In genomic region chr6:8658431-8658830, GRCm38 (mm10) we compare ENCODE assay signal across 24 mouse cellular contexts.
A peak's percentile ranks its signal among the peaks of the same experiment; 100 is the strongest.
DNase-seq lines count a peak whose midpoint lies in the region; ATAC-seq and TF ChIP-seq lines count a peak whose summit lies in the region.
"Had no signal": no experiment of that assay in that cellular context is flagged by ENCODE, and none has a peak within 500 bp of the region (broad histone marks: within the 10 kb centered on the region; RNA-seq: fewer than 3 reads in every experiment).

No protein-coding gene starts in this region.

- H3K4me3 ChIP-seq in cerebellum, adult 2 months (replicated peaks; ENCODE audit: insufficient read depth, low read depth, low read length), result no peak overlapping the region
- H3K4me3 ChIP-seq in heart, embryonic 11.5 days (ENCODE audit: low read depth, low read length), result no peak overlapping the region
- H3K4me3 ChIP-seq in intestine, embryonic 16.5 days (ENCODE audit: low read length), result no peak overlapping the region
- no peak overlapping the region for H3K4me3 ChIP-seq in intestine, postnatal 0 days (ENCODE audit: low read depth, low read length)
- H3K4me3 ChIP-seq in kidney, postnatal 0 days (replicated peaks; ENCODE audit: low read depth, low read length), result no peak overlapping the region
- H3K4me3 ChIP-seq: embryonic facial prominence, embryonic 12.5 days; embryonic facial prominence, embryonic 15.5 days; forebrain, embryonic 12.5 days; forebrain, embryonic 15.5 days; heart, adult 2 months; heart, embryonic 15.5 days; hindbrain, embryonic 12.5 days; hindbrain, embryonic 15.5 days; intestine, embryonic 15.5 days had no signal

- no peaks in the 10 kb centered on the region for H3K27me3 ChIP-seq in cerebellum, adult 2 months (ENCODE audit: control insufficient read depth, insufficient read depth, low read length)
- no peaks in the 10 kb centered on the region for H3K27me3 ChIP-seq in heart, embryonic 11.5 days (ENCODE audit: control insufficient read depth, insufficient read depth, low read length)
- no peaks in the 10 kb centered on the region for H3K27me3 ChIP-seq in intestine, embryonic 16.5 days (replicated peaks; ENCODE audit: control insufficient read depth, insufficient read depth, low read length)
- H3K27me3 ChIP-seq in intestine, postnatal 0 days (replicated peaks; ENCODE audit: control insufficient read depth, insufficient read depth, low read length), result no peaks in the 10 kb centered on the region
- H3K27me3 ChIP-seq in kidney, postnatal 0 days (ENCODE audit: insufficient read depth, low read length), result no peaks in the 10 kb centered on the region
- H3K27me3 ChIP-seq: embryonic facial prominence, embryonic 12.5 days; embryonic facial prominence, embryonic 15.5 days; forebrain, embryonic 12.5 days; forebrain, embryonic 15.5 days; heart, embryonic 15.5 days; hindbrain, embryonic 12.5 days; hindbrain, embryonic 15.5 days; intestine, embryonic 15.5 days had no signal

- no peak for TF ChIP-seq CTCF in cerebellum, adult 2 months (IDR thresholded peaks at IDR 0.05; ENCODE audit: borderline replicate concordance, insufficient read depth, low read depth, low read length)
- no peak for TF ChIP-seq CTCF in intestine, postnatal 0 days (IDR thresholded peaks at IDR 0.05; ENCODE audit: low read depth)
- TF ChIP-seq CTCF in kidney, postnatal 0 days (IDR thresholded peaks at IDR 0.05; ENCODE audit: low read depth), result no peak

- peak overlapping the region; percentile 44 for H3K27ac ChIP-seq in cerebellum, adult 2 months (ENCODE audit: insufficient read depth, low read length)
- no peak overlapping the region for H3K27ac ChIP-seq in heart, embryonic 11.5 days (ENCODE audit: low read depth, low read length)
- no peak overlapping the region for H3K27ac ChIP-seq in intestine, embryonic 16.5 days (ENCODE audit: low read length)
- no peak overlapping the region for H3K27ac ChIP-seq in intestine, postnatal 0 days (ENCODE audit: low read depth, low read length)
- no peak overlapping the region for H3K27ac ChIP-seq in kidney, postnatal 0 days
- H3K27ac ChIP-seq: embryonic facial prominence, embryonic 12.5 days; embryonic facial prominence, embryonic 15.5 days; forebrain, embryonic 12.5 days; forebrain, embryonic 15.5 days; heart, adult 2 months; heart, embryonic 15.5 days; intestine, embryonic 15.5 days had no signal

- no peaks in the 10 kb centered on the region for H3K9me3 ChIP-seq in heart, embryonic 11.5 days (replicated peaks; ENCODE audit: control insufficient read depth, low read length)
- no peaks in the 10 kb centered on the region for H3K9me3 ChIP-seq in intestine, embryonic 16.5 days (ENCODE audit: control insufficient read depth, low read length)
- no peaks in the 10 kb centered on the region for H3K9me3 ChIP-seq in intestine, postnatal 0 days (ENCODE audit: control insufficient read depth)
- H3K9me3 ChIP-seq in kidney, postnatal 0 days (replicated peaks; ENCODE audit: low read length), result no peaks in the 10 kb centered on the region
- H3K9me3 ChIP-seq: embryonic facial prominence, embryonic 12.5 days; embryonic facial prominence, embryonic 15.5 days; forebrain, embryonic 12.5 days; forebrain, embryonic 15.5 days; heart, embryonic 15.5 days; hindbrain, embryonic 12.5 days; hindbrain, embryonic 15.5 days; intestine, embryonic 15.5 days had no signal

- H3K36me3 ChIP-seq in heart, embryonic 11.5 days (ENCODE audit: control insufficient read depth, insufficient read depth, low read length), result no peaks in the 10 kb centered on the region
- H3K36me3 ChIP-seq in intestine, embryonic 16.5 days (ENCODE audit: control insufficient read depth, insufficient read depth, low read length), result no peaks in the 10 kb centered on the region
- no peaks in the 10 kb centered on the region for H3K36me3 ChIP-seq in intestine, postnatal 0 days (ENCODE audit: control insufficient read depth, insufficient read depth)
- H3K36me3 ChIP-seq in kidney, postnatal 0 days (ENCODE audit: insufficient read depth, low read length), result no peaks in the 10 kb centered on the region
- H3K36me3 ChIP-seq: embryonic facial prominence, embryonic 12.5 days; embryonic facial prominence, embryonic 15.5 days; forebrain, embryonic 12.5 days; forebrain, embryonic 15.5 days; heart, embryonic 15.5 days; hindbrain, embryonic 12.5 days; hindbrain, embryonic 15.5 days; intestine, embryonic 15.5 days had no signal

- no peak for DNase-seq in cerebellum, adult 2 months
- no peak for DNase-seq in cerebellum, postnatal 4 days (ENCODE audit: low spot score in 2 of 2)
- no peak for DNase-seq in heart, postnatal 25 days (ENCODE audit: low spot score)
- DNase-seq in kidney, postnatal 0 days (ENCODE audit: low spot score), result peak; percentile 62
- no peak for DNase-seq in kidney, postnatal 4 days
- DNase-seq: adrenal gland, adult 8-10 months; adrenal gland, postnatal 25 days; gastrocnemius, postnatal 10 days; gastrocnemius, postnatal 36 days; heart, adult 2 months; heart, postnatal 10 days; heart, postnatal 4 days had no signal

- TF ChIP-seq POLR2A in cerebellum, adult 2 months (IDR thresholded peaks at IDR 0.05; ENCODE audit: borderline replicate concordance, insufficient read depth, low read length), result no peak

- WGBS in cerebellum, adult 2 months, result 81% methylated on average over 4 of the region's 4 CpGs
- 36% methylated on average over 4 of the region's 4 CpGs for WGBS in heart, embryonic 11.5 days (ENCODE audit: insufficient replicate concordance)
- WGBS in intestine, embryonic 16.5 days, result 32% methylated on average over 4 of the region's 4 CpGs
- WGBS in intestine, postnatal 0 days, result 27% methylated on average over 4 of the region's 4 CpGs
- WGBS in kidney, postnatal 0 days, result 39% methylated on average over 4 of the region's 4 CpGs

- ATAC-seq in heart, embryonic 11.5 days (replicated peaks; ENCODE audit: insufficient number of reproducible peaks, low FRiP score, low TSS enrichment), result no peak
- ATAC-seq in intestine, embryonic 16.5 days, result peak; percentile 36; the same call in 1 of the 2 replicates
- ATAC-seq in intestine, postnatal 0 days, result no peak
- ATAC-seq in kidney, postnatal 0 days (replicated peaks; ENCODE audit: low FRiP score, low read depth), result no peak
- ATAC-seq: activated CD4-positive, CD25-positive, alpha-beta regulatory T cell, adult 4 months had no signal

- peaks cover 14% of the 10 kb centered on the region; the same call in 1 of the 2 replicates for H3K4me1 ChIP-seq in cerebellum, adult 2 months (ENCODE audit: control insufficient read depth, insufficient read depth, low read length)
- H3K4me1 ChIP-seq in heart, embryonic 11.5 days (ENCODE audit: control insufficient read depth, insufficient read depth, low read length), result peaks cover 8% of the 10 kb centered on the region; the same call in 1 of the 2 replicates
- H3K4me1 ChIP-seq in intestine, embryonic 16.5 days (ENCODE audit: control insufficient read depth, insufficient read depth, low read length), result no peaks in the 10 kb centered on the region
- no peaks in the 10 kb centered on the region for H3K4me1 ChIP-seq in intestine, postnatal 0 days (replicated peaks; ENCODE audit: control insufficient read depth, insufficient read depth, low read length)
- H3K4me1 ChIP-seq in kidney, postnatal 0 days (replicated peaks; ENCODE audit: insufficient read depth, low read length), result no peaks in the 10 kb centered on the region

- 0 out of 2 replicates have a peak overlapping the region, but pooled peaks have one; percentile 34 for H3K9ac ChIP-seq in heart, embryonic 11.5 days (ENCODE audit: low read depth, low read length)
- H3K9ac ChIP-seq in intestine, embryonic 16.5 days (ENCODE audit: low read depth, low read length), result no peak overlapping the region
- H3K9ac ChIP-seq in intestine, postnatal 0 days (ENCODE audit: low read depth, low read length), result no peak overlapping the region
- no peak overlapping the region for H3K9ac ChIP-seq in kidney, postnatal 0 days (ENCODE audit: low read depth, low read length)
- H3K9ac ChIP-seq: embryonic facial prominence, embryonic 12.5 days; embryonic facial prominence, embryonic 15.5 days; forebrain, embryonic 12.5 days; forebrain, embryonic 15.5 days; heart, embryonic 15.5 days; hindbrain, embryonic 12.5 days; hindbrain, embryonic 15.5 days; intestine, embryonic 15.5 days had no signal

- no peak overlapping the region for H3K4me2 ChIP-seq in heart, embryonic 11.5 days
- no peak overlapping the region for H3K4me2 ChIP-seq in intestine, embryonic 16.5 days (ENCODE audit: low read depth, low read length)
- no peak overlapping the region for H3K4me2 ChIP-seq in intestine, postnatal 0 days (replicated peaks; ENCODE audit: low read depth)
- H3K4me2 ChIP-seq in kidney, postnatal 0 days (ENCODE audit: low read length), result no peak overlapping the region
- H3K4me2 ChIP-seq: embryonic facial prominence, embryonic 12.5 days; embryonic facial prominence, embryonic 15.5 days; forebrain, embryonic 15.5 days; intestine, embryonic 15.5 days had no signal

- intact Hi-C loops in heart, postnatal 25 days (cut with DNase I), result no loop called here
